8 mouse cellular contexts compared by ENCODE assay signal in the genomic region with DNA sequence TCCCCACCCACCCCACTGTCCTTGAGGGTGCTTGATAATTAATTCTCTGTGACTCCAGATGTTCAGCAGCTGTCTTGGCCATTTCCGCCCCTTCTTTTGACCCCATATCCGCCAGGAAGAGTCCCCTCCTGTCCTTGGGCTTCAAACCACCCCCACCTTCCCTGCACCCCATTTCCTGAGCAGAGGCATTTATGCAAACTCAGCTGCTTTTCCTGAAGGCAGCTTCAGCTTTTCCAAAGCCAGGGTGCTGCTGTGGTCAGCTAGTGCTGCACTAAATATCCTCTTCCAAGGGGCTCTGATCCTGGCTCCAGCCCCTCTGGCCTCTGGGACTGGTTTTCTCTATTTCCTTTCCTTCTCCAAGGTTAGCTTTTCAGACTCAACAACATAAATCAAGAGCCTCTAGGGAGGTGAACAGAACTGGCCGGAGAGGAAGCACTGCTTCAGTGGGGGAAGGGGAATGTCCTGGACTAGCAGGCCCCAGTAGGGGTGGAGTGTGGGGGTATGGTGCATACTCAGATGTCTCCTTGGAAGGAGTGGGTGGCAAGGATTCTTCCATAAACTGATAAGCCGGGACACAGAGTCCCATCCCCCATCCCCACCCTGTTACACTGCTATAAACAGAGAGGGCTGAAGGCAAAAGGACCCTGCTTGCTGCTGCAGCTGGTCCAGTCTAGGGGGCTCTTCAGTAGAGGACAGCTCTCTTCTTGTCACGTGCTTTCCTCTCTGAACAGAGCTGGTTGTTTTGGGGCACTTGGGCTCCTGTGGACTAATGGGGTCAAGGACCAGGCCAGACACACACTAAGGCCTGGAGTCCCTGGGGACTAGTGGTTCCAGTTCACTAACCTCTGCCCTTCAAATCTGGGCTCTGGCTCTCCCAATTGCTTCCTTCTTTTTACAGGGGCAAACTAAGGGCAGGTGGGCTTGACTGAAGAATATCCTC. TPM values are rescaled to one million over a fixed set of nuclear protein-coding genes. Genes with fewer than 3 reads are reported as not detected.
DNase-seq lines count a peak whose midpoint lies in the region; ATAC-seq and TF ChIP-seq lines count a peak whose summit lies in the region.
"Had no signal": no experiment of that assay in that cellular context is flagged by ENCODE, and none has a peak within 500 bp of the region (broad histone marks: within the 10 kb centered on the region; RNA-seq: fewer than 3 reads in every experiment).

No protein-coding gene starts in this region.

- TF ChIP-seq POLR2A in limb, embryonic 14.5 days (IDR thresholded peaks at IDR 0.05; ENCODE audit: borderline replicate concordance, extremely low read depth, insufficient read depth, insufficient read length), result no peak

- peak overlapping the region; percentile 16; the same call in 1 of the 2 replicates for H3K4me3 ChIP-seq in embryonic facial prominence, embryonic 10.5 days
- H3K4me3 ChIP-seq in hindbrain, embryonic 11.5 days (ENCODE audit: low read depth, low read length), result no peak overlapping the region
- no peak overlapping the region for H3K4me3 ChIP-seq in limb, embryonic 14.5 days (replicated peaks; ENCODE audit: low read length)
- H3K4me3 ChIP-seq: embryonic facial prominence, embryonic 13.5 days had no signal

- no peak overlapping the region for H3K9ac ChIP-seq in hindbrain, embryonic 11.5 days (ENCODE audit: low read depth, low read length)
- no peak overlapping the region for H3K9ac ChIP-seq in limb, embryonic 14.5 days (ENCODE audit: low read depth, low read length, severe bottlenecking)
- H3K9ac ChIP-seq: embryonic facial prominence, embryonic 13.5 days had no signal

- H3K27me3 ChIP-seq in embryonic facial prominence, embryonic 10.5 days (replicated peaks; ENCODE audit: low read depth, poor library complexity, severe bottlenecking), result no peaks in the 10 kb centered on the region
- H3K27me3 ChIP-seq in hindbrain, embryonic 11.5 days (ENCODE audit: control insufficient read depth, insufficient read depth, low read length), result no peaks in the 10 kb centered on the region
- H3K27me3 ChIP-seq in limb, embryonic 14.5 days (ENCODE audit: control insufficient read depth, insufficient read depth, low read length), result no peaks in the 10 kb centered on the region
- H3K27me3 ChIP-seq: embryonic facial prominence, embryonic 13.5 days had no signal

- no peaks in the 10 kb centered on the region for H3K9me3 ChIP-seq in embryonic facial prominence, embryonic 10.5 days
- no peaks in the 10 kb centered on the region for H3K9me3 ChIP-seq in hindbrain, embryonic 11.5 days (ENCODE audit: control insufficient read depth, low read length)
- H3K9me3 ChIP-seq in limb, embryonic 14.5 days (ENCODE audit: control insufficient read depth, low read length), result no peaks in the 10 kb centered on the region
- H3K9me3 ChIP-seq: embryonic facial prominence, embryonic 13.5 days had no signal

- WGBS in embryonic facial prominence, embryonic 10.5 days, result 20% methylated on average over 5 of the region's 5 CpGs
- 31% methylated on average over 5 of the region's 5 CpGs for WGBS in hindbrain, embryonic 11.5 days
- 20% methylated on average over 5 of the region's 5 CpGs for WGBS in limb, embryonic 14.5 days

- H3K4me1 ChIP-seq in embryonic facial prominence, embryonic 10.5 days, result peaks cover 37% of the 10 kb centered on the region
- peaks cover 4% of the 10 kb centered on the region; the same call in 1 of the 2 replicates for H3K4me1 ChIP-seq in hindbrain, embryonic 11.5 days (replicated peaks; ENCODE audit: control insufficient read depth, insufficient read depth, low read length)
- H3K4me1 ChIP-seq in limb, embryonic 14.5 days (ENCODE audit: control insufficient read depth, insufficient read depth, low read length), result peaks cover 7% of the 10 kb centered on the region; the same call in 1 of the 2 replicates
- H3K4me1 ChIP-seq: embryonic facial prominence, embryonic 13.5 days had no signal

- peak overlapping the region; percentile 77 for H3K27ac ChIP-seq in embryonic facial prominence, embryonic 10.5 days (replicated peaks)
- peak overlapping the region; percentile 47 for H3K27ac ChIP-seq in hindbrain, embryonic 11.5 days (ENCODE audit: low read depth, low read length)
- H3K27ac ChIP-seq in limb, embryonic 14.5 days (replicated peaks; ENCODE audit: low read depth, low read length), result peak overlapping the region; percentile 55; the same call in 1 of the 2 replicates
- H3K27ac ChIP-seq: embryonic facial prominence, embryonic 13.5 days had no signal

- no peaks in the 10 kb centered on the region for H3K36me3 ChIP-seq in embryonic facial prominence, embryonic 10.5 days (replicated peaks)
- H3K36me3 ChIP-seq in hindbrain, embryonic 11.5 days (ENCODE audit: control insufficient read depth, insufficient read depth, low read length), result no peaks in the 10 kb centered on the region
- H3K36me3 ChIP-seq in limb, embryonic 14.5 days (ENCODE audit: control insufficient read depth, insufficient read depth, low read length), result no peaks in the 10 kb centered on the region
- H3K36me3 ChIP-seq: embryonic facial prominence, embryonic 13.5 days had no signal

- 0 out of 2 replicates have a peak, but pooled peaks have one; percentile 43 for ATAC-seq in hindbrain, embryonic 11.5 days (ENCODE audit: low FRiP score)
- peak; percentile 74 for ATAC-seq in limb, embryonic 14.5 days (ENCODE audit: low FRiP score, low read depth)

- H3K4me2 ChIP-seq in hindbrain, embryonic 11.5 days (replicated peaks; ENCODE audit: low read depth, low read length), result no peak overlapping the region
- no peak overlapping the region for H3K4me2 ChIP-seq in limb, embryonic 14.5 days (replicated peaks; ENCODE audit: low read depth, low read length, severe bottlenecking)
- H3K4me2 ChIP-seq: embryonic facial prominence, embryonic 13.5 days had no signal

- DNase-seq in adrenal gland, adult 2 months, result peak; percentile 84
- peak; percentile 51 for DNase-seq in embryonic facial prominence, embryonic 10.5 days (ENCODE audit: low spot score)
- peak; percentile 31 for DNase-seq in hindbrain, embryonic 11.5 days (ENCODE audit: low spot score)
- DNase-seq in limb, embryonic 14.5 days (ENCODE audit: low spot score), result peak; percentile 36
- DNase-seq in ovary, postnatal 36 days (ENCODE audit: low spot score), result peak; percentile 65
- no peak for DNase-seq in right cerebral cortex, postnatal 10 days (ENCODE audit: low spot score in 2 of 2)
- no peak for DNase-seq in natural killer cell, adult 2 months (ENCODE audit: low spot score in 2 of 2)

RNA-seq across cellular contexts. Expression of gene Abhd16b, which starts 5.4 kb away (rescaled TPM):
- total RNA-seq in adrenal gland, adult 2 months (2021), result not detected
- not detected in 2 replicates for polyA plus RNA-seq in adrenal gland, adult 2 months (2012; rRNA removed)
- polyA plus RNA-seq in embryonic facial prominence, embryonic 10.5 days (2016; fragmentation: Nextera tagmentation; extraction: Ambion mirVana), result 0.11 and 0.16 TPM in 2 replicates
- polyA plus RNA-seq in hindbrain, embryonic 11.5 days (2014; fragmentation: Nextera tagmentation; extraction: Ambion mirVana), result 0.09 and 0.14 TPM in 2 replicates
- not detected in 2 replicates for polyA plus RNA-seq in limb, embryonic 14.5 days (2012; rRNA removed)
- not detected in 2 replicates for polyA plus RNA-seq in limb, embryonic 14.5 days (2014; fragmentation: Nextera tagmentation; extraction: Ambion mirVana)

RNA-seq across cellular contexts. Expression of gene Tpd52l2, which starts 9.3 kb away (rescaled TPM):
- total RNA-seq in adrenal gland, adult 2 months (2021), result 100 to 1,000 TPM; 102 to 119 TPM
- polyA plus RNA-seq in adrenal gland, adult 2 months (2012; rRNA removed), result 24.0 and 25.2 TPM in 2 replicates
- polyA plus RNA-seq in embryonic facial prominence, embryonic 10.5 days (2016; fragmentation: Nextera tagmentation; extraction: Ambion mirVana), result 173 and 174 TPM in 2 replicates
- 145 and 151 TPM in 2 replicates for polyA plus RNA-seq in hindbrain, embryonic 11.5 days (2014; fragmentation: Nextera tagmentation; extraction: Ambion mirVana)
- polyA plus RNA-seq in limb, embryonic 14.5 days (2012; rRNA removed), result 108 and 123 TPM in 2 replicates
- 172 and 177 TPM in 2 replicates for polyA plus RNA-seq in limb, embryonic 14.5 days (2014; fragmentation: Nextera tagmentation; extraction: Ambion mirVana)

RNA-seq across cellular contexts. Expression of gene Zbtb46, which starts 28.4 kb away (rescaled TPM):
- 10 to 100 TPM in 1 of 2 experiments, 1 to 10 TPM in 1; 9.5 to 16.3 TPM for total RNA-seq in adrenal gland, adult 2 months (2021)
- 6.0 and 6.2 TPM in 2 replicates for polyA plus RNA-seq in adrenal gland, adult 2 months (2012; rRNA removed)
- polyA plus RNA-seq in embryonic facial prominence, embryonic 10.5 days (2016; fragmentation: Nextera tagmentation; extraction: Ambion mirVana), result 16.4 and 20.1 TPM in 2 replicates
- 15.6 and 17.2 TPM in 2 replicates for polyA plus RNA-seq in hindbrain, embryonic 11.5 days (2014; fragmentation: Nextera tagmentation; extraction: Ambion mirVana)
- polyA plus RNA-seq in limb, embryonic 14.5 days (2012; rRNA removed), result 3.8 and 4.4 TPM in 2 replicates
- 4.3 and 4.4 TPM in 2 replicates for polyA plus RNA-seq in limb, embryonic 14.5 days (2014; fragmentation: Nextera tagmentation; extraction: Ambion mirVana)

RNA-seq across cellular contexts. Expression of gene Dnajc5, which starts 32.7 kb away (rescaled TPM):
- 10 to 100 TPM; 92.3 to 96.0 TPM for total RNA-seq in adrenal gland, adult 2 months (2021)
- 35.7 and 36.6 TPM in 2 replicates for polyA plus RNA-seq in adrenal gland, adult 2 months (2012; rRNA removed)
- polyA plus RNA-seq in embryonic facial prominence, embryonic 10.5 days (2016; fragmentation: Nextera tagmentation; extraction: Ambion mirVana), result 93.3 and 93.4 TPM in 2 replicates
- polyA plus RNA-seq in hindbrain, embryonic 11.5 days (2014; fragmentation: Nextera tagmentation; extraction: Ambion mirVana), result 97.1 and 104 TPM in 2 replicates
- 72.5 and 91.8 TPM in 2 replicates for polyA plus RNA-seq in limb, embryonic 14.5 days (2012; rRNA removed)
- 75.7 and 85.5 TPM in 2 replicates for polyA plus RNA-seq in limb, embryonic 14.5 days (2014; fragmentation: Nextera tagmentation; extraction: Ambion mirVana)

Comparison
In these comparisons a context has a peak if more than half of its experiments do, and no peak if none do; other contexts are left out.
1. DNase-seq: peak in adrenal gland, adult 2 months (single experiment), embryonic facial prominence, embryonic 10.5 days (single experiment), hindbrain, embryonic 11.5 days (single experiment), limb, embryonic 14.5 days (single experiment) and ovary, postnatal 36 days (single experiment); none in right cerebral cortex, postnatal 10 days (0 of 2) and natural killer cell, adult 2 months (0 of 2).
2. Peak in every context shown above with its lines, with median percentiles within 50 percentile points of each other: H3K27ac ChIP-seq.